Mouse (Mus musculus) ES-Bruce4 (cell line): ENCODE results near the gene Ttc23l.

ENCODE experiments used
- CTCF ChIP-seq: IDR thresholded peaks from one replicate; pipeline ENCODE4 v1.8.1; 2011; ENCODE audit warnings: low read depth, low read length
- POLR2A ChIP-seq: IDR thresholded peaks from one replicate; pipeline ENCODE4 v1.8.1; 2011; ENCODE audit warnings: low read length; ENCODE audit not compliant: insufficient read depth

DNA sequence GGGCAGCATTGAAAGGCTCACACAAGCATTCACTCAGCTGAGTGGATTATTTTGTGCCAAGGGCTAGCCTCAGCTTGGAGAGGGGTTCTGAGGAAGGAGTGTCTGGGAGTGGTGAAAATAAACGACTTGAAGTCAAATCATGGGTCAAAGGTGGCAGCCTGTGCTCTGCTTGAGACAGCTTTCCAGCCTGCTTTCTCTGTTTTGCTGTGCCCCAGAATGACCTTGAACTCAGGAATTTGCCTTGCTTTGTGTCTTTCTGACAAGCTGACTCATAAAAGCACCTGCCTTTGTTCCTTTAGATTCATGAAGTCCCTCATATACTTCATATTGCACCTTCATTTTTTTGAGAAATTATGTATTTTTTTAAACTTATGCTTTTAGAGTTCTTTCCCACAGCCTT is 5.7 kb upstream of the Ttc23l start:
- TF ChIP-seq CTCF (no peak), POLR2A (no peak)
